Mouse (Mus musculus): Measurements from ENCODE around the gene Cep152. TPM values are rescaled to one million over a fixed set of nuclear protein-coding genes. Genes with fewer than 3 reads are reported as not detected.

Gene Cep152
- total and polyA plus RNA-seq, 2 experiments from 2014 or later: 1.6 to 2.4 TPM

GRCm38 (mm10) chr2:125516594-125516993 is 108.3 kb downstream of the Cep152 start:
- ATAC-seq (no peak), DNase-seq (ENCODE audit: low spot score) (no peak)
- Histone ChIP-seq H3K4me2 (ENCODE audit: low read depth, low read length) (no peak overlapping the region), H3K9ac (replicated peaks; ENCODE audit: low read length) (no peak overlapping the region), H3K36me3 (ENCODE audit: insufficient read depth, low read length) (no peaks in the 10 kb centered on the region), H3K27me3 (ENCODE audit: insufficient read depth, low read length) (no peaks in the 10 kb centered on the region), H3K27ac (no peak overlapping the region), H3K4me1 (ENCODE audit: insufficient read depth, low read length) (no peaks in the 10 kb centered on the region), H3K9me3 (ENCODE audit: low read length) (no peaks in the 10 kb centered on the region), H3K4me3 (ENCODE audit: low read length) (no peak overlapping the region)
- no peak for TF ChIP-seq CTCF (IDR thresholded peaks at IDR 0.05; ENCODE audit: low read depth)
- WGBS: 38% methylated on average over 4 of the region's 4 CpGs

GRCm38 (mm10) chr2:125515291-125516057 is 109.4 kb downstream of the Cep152 start:
- WGBS: 67% methylated on average over 12 of the region's 12 CpGs
- Histone ChIP-seq H3K9ac (replicated peaks; ENCODE audit: low read length) (no peak overlapping the region), H3K4me3 (ENCODE audit: low read length) (no peak overlapping the region), H3K36me3 (ENCODE audit: insufficient read depth, low read length) (no peaks in the 10 kb centered on the region), H3K4me1 (ENCODE audit: insufficient read depth, low read length) (no peaks in the 10 kb centered on the region), H3K27ac (no peak overlapping the region), H3K9me3 (ENCODE audit: low read length) (no peaks in the 10 kb centered on the region), H3K27me3 (ENCODE audit: insufficient read depth, low read length) (no peaks in the 10 kb centered on the region), H3K4me2 (ENCODE audit: low read depth, low read length) (no peak overlapping the region)
- DNase-seq (ENCODE audit: low spot score): no peak
- no peak for ATAC-seq
- no peak for TF ChIP-seq CTCF (IDR thresholded peaks at IDR 0.05; ENCODE audit: low read depth)

- Histone ChIP-seq H3K27ac (no peak overlapping the region), H3K27me3 (ENCODE audit: insufficient read depth, low read length) (no peaks in the 10 kb centered on the region), H3K4me1 (ENCODE audit: insufficient read depth, low read length) (no peaks in the 10 kb centered on the region), H3K9ac (replicated peaks; ENCODE audit: low read length) (no peak overlapping the region), H3K36me3 (ENCODE audit: insufficient read depth, low read length) (no peaks in the 10 kb centered on the region), H3K4me3 (ENCODE audit: low read length) (no peak overlapping the region), H3K9me3 (ENCODE audit: low read length) (no peaks in the 10 kb centered on the region), H3K4me2 (ENCODE audit: low read depth, low read length) (no peak overlapping the region)
- no peak for ATAC-seq
- DNase-seq (ENCODE audit: low spot score): no peak
- no peak for TF ChIP-seq CTCF (IDR thresholded peaks at IDR 0.05; ENCODE audit: low read depth)
- 78% methylated on average over 3 of the region's 3 CpGs for WGBS
Measured at GRCm38 (mm10) chr2:125514391-125514790, 110.5 kb downstream of the Cep152 start.

Other genes starting within 250 kb of the Cep152 start
- gene Gm9913, start 120.0 kb downstream of the Cep152 start, total RNA-seq (2014; rRNA removed): 0.07 TPM in 1 of 2 replicates, not detected in the other
- gene Gm9913, start 120.0 kb downstream of the Cep152 start, polyA plus RNA-seq (2015; fragmentation: Nextera tagmentation; extraction: Ambion mirVana): 0.14 and 0.20 TPM in 2 replicates
- gene Fbn1, start 117.1 kb downstream of the Cep152 start, total RNA-seq (2014; rRNA removed): 16.6 and 17.5 TPM in 2 replicates
- 1.9 and 2.3 TPM in 2 replicates for gene Fbn1, start 117.1 kb downstream of the Cep152 start, polyA plus RNA-seq (2015; fragmentation: Nextera tagmentation; extraction: Ambion mirVana)
- gene Eid1, start 48.0 kb upstream of the Cep152 start, total RNA-seq (2014; rRNA removed): 262 and 346 TPM in 2 replicates
- 393 and 394 TPM in 2 replicates for gene Eid1, start 48.0 kb upstream of the Cep152 start, polyA plus RNA-seq (2015; fragmentation: Nextera tagmentation; extraction: Ambion mirVana)
- 9.1 and 11.1 TPM in 2 replicates for gene Shc4, start 99.0 kb upstream of the Cep152 start, total RNA-seq (2014; rRNA removed)
- gene Shc4, start 99.0 kb upstream of the Cep152 start, polyA plus RNA-seq (2015; fragmentation: Nextera tagmentation; extraction: Ambion mirVana): 3.9 and 4.5 TPM in 2 replicates
- 43.5 and 47.4 TPM in 2 replicates for gene Secisbp2l, start 157.8 kb upstream of the Cep152 start, total RNA-seq (2014; rRNA removed)
- 26.6 and 27.8 TPM in 2 replicates for gene Secisbp2l, start 157.8 kb upstream of the Cep152 start, polyA plus RNA-seq (2015; fragmentation: Nextera tagmentation; extraction: Ambion mirVana)
- 30.0 and 32.2 TPM in 2 replicates for gene Galk2, start 234.0 kb upstream of the Cep152 start, total RNA-seq (2014; rRNA removed)
- gene Galk2, start 234.0 kb upstream of the Cep152 start, polyA plus RNA-seq (2015; fragmentation: Nextera tagmentation; extraction: Ambion mirVana): 28.9 and 31.2 TPM in 2 replicates
- gene Cops2, start 234.0 kb upstream of the Cep152 start, total RNA-seq (2014; rRNA removed): 35.1 and 40.6 TPM in 2 replicates
- 53.8 and 54.8 TPM in 2 replicates for gene Cops2, start 234.0 kb upstream of the Cep152 start, polyA plus RNA-seq (2015; fragmentation: Nextera tagmentation; extraction: Ambion mirVana)